Mouse (Mus musculus): ENCODE results near the gene Kcnj12. TPM values are rescaled to one million over a fixed set of nuclear protein-coding genes. Genes with fewer than 3 reads are reported as not detected.

The Kcnj12 gene
- total and polyA plus RNA-seq, 3 experiments = not detected

GRCm38 (mm10) chr11:61004046-61004445 lies 18.3 kb upstream of the Kcnj12 start:
- no peaks in the 10 kb centered on the region for H3K79me2 ChIP-seq (replicated peaks; ENCODE audit: control insufficient read depth, extremely low read depth, insufficient read depth, poor library complexity, severe bottlenecking)
- dilution Hi-C loops (cut with MboI; ENCODE audit: extremely low pct_ligation_motif_present, extremely low pct_unique_long_range_greater_than_20kb, low sequenced_read_pairs) (no loop called here), in situ Hi-C loops (cut with MboI; ENCODE audit: low pct_ligation_motif_present, low pct_unique_long_range_greater_than_20kb, low sequenced_read_pairs) (no loop called here)
- peaks cover 2% of the 10 kb centered on the region for H3K27me3 ChIP-seq (replicated peaks)
- no peak overlapping the region for H3K4me2 ChIP-seq (ENCODE audit: insufficient read depth, low read depth, poor library complexity, severe bottlenecking)
- peaks cover 0 to 7% of the 10 kb centered on the region in 2 experiments; a peak in 2 of 4 replicates for H3K4me1 ChIP-seq (ENCODE audit: control insufficient read depth in 1 of 2, insufficient read depth in 2 of 2)
- H3K9ac ChIP-seq (ENCODE audit: insufficient read depth, low read depth) = no peak overlapping the region
- no peaks in the 10 kb centered on the region for H3K36me3 ChIP-seq (replicated peaks in 1 of 2; ENCODE audit: control insufficient read depth in 1 of 2, insufficient read depth in 1 of 2, low read length in 1 of 2)
- TF ChIP-seq SMC3 (IDR thresholded peaks at IDR 0.05; ENCODE audit: low read depth, low read length) (no peak), MAFK (IDR thresholded peaks at IDR 0.05; ENCODE audit: insufficient replicate concordance, low read length) (no peak), POLR2AphosphoS2 (IDR thresholded peaks at IDR 0.05; ENCODE audit: low read depth, low read length) (no peak), USF1 (IDR thresholded peaks at IDR 0.05; ENCODE audit: low read depth, low read length) (no peak), PAX5 (IDR thresholded peaks at IDR 0.05; ENCODE audit: low read length) (no peak), KAT2A (IDR thresholded peaks at IDR 0.05; ENCODE audit: insufficient replicate concordance, low read length) (no peak), HCFC1 (IDR thresholded peaks at IDR 0.05; ENCODE audit: low read depth, low read length) (no peak), ZMIZ1 (IDR thresholded peaks at IDR 0.05; ENCODE audit: low read depth, low read length) (no peak), RAD21 (IDR thresholded peaks at IDR 0.05; ENCODE audit: low read depth, low read length) (no peak), MEF2A (IDR thresholded peaks at IDR 0.05; ENCODE audit: borderline replicate concordance, low read depth, low read length) (no peak), IRF4 (IDR thresholded peaks at IDR 0.05; ENCODE audit: low read depth, low read length) (no peak), CHD2 (IDR thresholded peaks at IDR 0.05; ENCODE audit: low read length) (no peak), TCF12 (IDR thresholded peaks at IDR 0.05; ENCODE audit: low read depth, low read length) (no peak), ZC3H11A (IDR thresholded peaks at IDR 0.05; ENCODE audit: low read depth, low read length) (no peak), EP300 (IDR thresholded peaks at IDR 0.05; ENCODE audit: low read length) (no peak), JUND (conservative IDR thresholded peaks at IDR 0.05; ENCODE audit: low read depth, low read length) (no peak), ZNF384 (IDR thresholded peaks at IDR 0.05; ENCODE audit: low read depth, low read length) (no peak), MAX (IDR thresholded peaks at IDR 0.05; ENCODE audit: low read length) (no peak), GABPA (IDR thresholded peaks at IDR 0.05; ENCODE audit: insufficient replicate concordance, low read depth, low read length) (no peak)
- H3K4me3 ChIP-seq (replicated peaks in 1 of 3; ENCODE audit: low read depth in 2 of 3, low read length in 2 of 3, poor library complexity in 1 of 3) = no peak overlapping the region
- no peaks in the 10 kb centered on the region for H3K9me3 ChIP-seq (replicated peaks; ENCODE audit: low read length)
- no peak for DNase-seq (ENCODE audit: extremely low read depth)
- no peak overlapping the region for H3K27ac ChIP-seq (ENCODE audit: insufficient read depth, low read depth)

GRCm38 (mm10) chr11:61004781-61005180 lies 17.6 kb upstream of the Kcnj12 start:
- DNase-seq (ENCODE audit: extremely low read depth) = no peak
- Histone ChIP-seq H3K9ac (ENCODE audit: insufficient read depth, low read depth) (no peak overlapping the region), H3K27ac (ENCODE audit: insufficient read depth, low read depth) (no peak overlapping the region), H3K4me1 (ENCODE audit: control insufficient read depth in 1 of 2, insufficient read depth in 2 of 2) (peaks cover 0 to 7% of the 10 kb centered on the region in 2 experiments; a peak in 2 of 4 replicates), H3K4me2 (ENCODE audit: insufficient read depth, low read depth, poor library complexity, severe bottlenecking) (no peak overlapping the region), H3K4me3 (replicated peaks in 1 of 3; ENCODE audit: low read depth in 2 of 3, low read length in 2 of 3, poor library complexity in 1 of 3) (no peak overlapping the region), H3K36me3 (replicated peaks in 1 of 2; ENCODE audit: control insufficient read depth in 1 of 2, insufficient read depth in 1 of 2, low read length in 1 of 2) (no peaks in the 10 kb centered on the region), H3K9me3 (replicated peaks; ENCODE audit: low read length) (no peaks in the 10 kb centered on the region), H3K79me2 (replicated peaks; ENCODE audit: control insufficient read depth, extremely low read depth, insufficient read depth, poor library complexity, severe bottlenecking) (no peaks in the 10 kb centered on the region), H3K27me3 (replicated peaks) (peaks cover 2% of the 10 kb centered on the region)
- in situ Hi-C loops (cut with MboI; ENCODE audit: low pct_ligation_motif_present, low pct_unique_long_range_greater_than_20kb, low sequenced_read_pairs) (no loop called here), dilution Hi-C loops (cut with MboI; ENCODE audit: extremely low pct_ligation_motif_present, extremely low pct_unique_long_range_greater_than_20kb, low sequenced_read_pairs) (no loop called here)
- no peak for TF ChIP-seq KAT2A (IDR thresholded peaks at IDR 0.05; ENCODE audit: insufficient replicate concordance, low read length)
- TF ChIP-seq CHD2 (IDR thresholded peaks at IDR 0.05; ENCODE audit: low read length) = no peak
- TF ChIP-seq ZMIZ1 (IDR thresholded peaks at IDR 0.05; ENCODE audit: low read depth, low read length) = no peak
- TF ChIP-seq MEF2A (IDR thresholded peaks at IDR 0.05; ENCODE audit: borderline replicate concordance, low read depth, low read length) = no peak
- no peak for TF ChIP-seq TBP (conservative IDR thresholded peaks at IDR 0.05; ENCODE audit: low read depth, low read length)
- no peak for TF ChIP-seq NRF1 (IDR thresholded peaks at IDR 0.05; ENCODE audit: low read depth, low read length)
- TF ChIP-seq RCOR1 (conservative IDR thresholded peaks at IDR 0.05; ENCODE audit: low read depth, low read length) = no peak
